Comparison of ENCODE assay signal across 28 mouse cellular contexts in genomic region chr9:121609381-121609780, GRCm38 (mm10). TPM values are rescaled to one million over a fixed set of nuclear protein-coding genes. Genes with fewer than 3 reads are reported as not detected.
DNase-seq lines count a peak whose midpoint lies in the region; ATAC-seq and TF ChIP-seq lines count a peak whose summit lies in the region.
"Had no signal": no experiment of that assay in that cellular context is flagged by ENCODE, and none has a peak within 500 bp of the region (broad histone marks: within the 10 kb centered on the region; RNA-seq: fewer than 3 reads in every experiment).

No protein-coding gene starts in this region.

- H3K4me3 ChIP-seq in CH12.LX (replicated peaks in 1 of 3; ENCODE audit: low read depth in 2 of 3, low read length in 2 of 3, poor library complexity in 1 of 3) = no peak overlapping the region
- H3K4me3 ChIP-seq: embryonic facial prominence, embryonic 13.5 days; embryonic facial prominence, embryonic 15.5 days; forebrain, embryonic 10.5 days; forebrain, embryonic 12.5 days had no signal

- H3K4me2 ChIP-seq in CH12.LX (ENCODE audit: insufficient read depth, low read depth, poor library complexity, severe bottlenecking) = no peak overlapping the region
- H3K4me2 ChIP-seq: embryonic facial prominence, embryonic 13.5 days; embryonic facial prominence, embryonic 15.5 days; forebrain, embryonic 12.5 days had no signal

- in situ Hi-C loops in CH12.LX (cut with MboI; ENCODE audit: low pct_ligation_motif_present, low pct_unique_long_range_greater_than_20kb, low sequenced_read_pairs) = no loop called here

- peak; percentile 37; the same call in 1 of the 2 replicates for ATAC-seq in megakaryocyte, adult 5-6 weeks (ENCODE audit: poor library complexity, severe bottlenecking)
- no peak for ATAC-seq in erythroblast, adult 5-6 weeks (replicated peaks; ENCODE audit: low FRiP score, poor library complexity, severe bottlenecking)
- ATAC-seq: activated CD4-positive, CD25-positive, alpha-beta regulatory T cell, adult 4 months; forebrain, embryonic 14.5 days; forebrain, embryonic 16.5 days; Patski had no signal

- H3K36me3 ChIP-seq in CH12.LX (replicated peaks in 1 of 2; ENCODE audit: control insufficient read depth in 1 of 2, insufficient read depth in 1 of 2, low read length in 1 of 2) = no peaks in the 10 kb centered on the region
- H3K36me3 ChIP-seq: embryonic facial prominence, embryonic 13.5 days; embryonic facial prominence, embryonic 15.5 days; forebrain, embryonic 10.5 days; forebrain, embryonic 12.5 days; G1E had no signal

- no peak for DNase-seq in CH12.LX (ENCODE audit: extremely low read depth)
- DNase-seq in fat pad, adult 2 months (ENCODE audit: extremely low read depth, low read depth, low spot score) = peak; percentile 95
- no peak for DNase-seq in spleen, postnatal 36 days (ENCODE audit: low spot score in 2 of 2)
- DNase-seq: adrenal gland, adult 2 months; adrenal gland, postnatal 10 days; adrenal gland, postnatal 25 days; cerebellum, adult 11 months; cerebellum, adult 18-20 months; cerebellum, adult 8-10 months; cerebellum, adult 9-11 months; cerebellum, postnatal 14 days; cerebellum, postnatal 36 days; embryo, embryonic 11 days had no signal

- dilution Hi-C loops in CH12.LX (cut with MboI; ENCODE audit: extremely low pct_ligation_motif_present, extremely low pct_unique_long_range_greater_than_20kb, low sequenced_read_pairs) = no loop called here

- no peak overlapping the region for H3K9ac ChIP-seq in CH12.LX (ENCODE audit: insufficient read depth, low read depth)
- H3K9ac ChIP-seq: embryonic facial prominence, embryonic 13.5 days; embryonic facial prominence, embryonic 15.5 days; forebrain, embryonic 12.5 days had no signal

- no peak for TF ChIP-seq CTCF in CH12.LX (conservative IDR thresholded peaks at IDR 0.05 in 1 of 2, IDR thresholded peaks at IDR 0.05 in 1 of 2; ENCODE audit: low read depth in 2 of 2, low read length in 2 of 2)

- H3K4me1 ChIP-seq in CH12.LX (ENCODE audit: control insufficient read depth in 1 of 2, insufficient read depth in 2 of 2) = peaks cover 3 to 11% of the 10 kb centered on the region in 2 experiments
- H3K4me1 ChIP-seq: embryonic facial prominence, embryonic 15.5 days; forebrain, embryonic 10.5 days had no signal

- H3K9me3 ChIP-seq in CH12.LX (replicated peaks; ENCODE audit: low read length) = peaks cover 16% of the 10 kb centered on the region
- H3K9me3 ChIP-seq: embryonic facial prominence, embryonic 15.5 days; forebrain, embryonic 12.5 days; G1E had no signal

- TF ChIP-seq RAD21 in CH12.LX (IDR thresholded peaks at IDR 0.05; ENCODE audit: low read depth, low read length) = no peak

- 0 out of 2 replicates have a peak, but pooled peaks have one; percentile 39 for TF ChIP-seq EP300 in CH12.LX (IDR thresholded peaks at IDR 0.05; ENCODE audit: low read length)

- H3K27ac ChIP-seq in CH12.LX (ENCODE audit: insufficient read depth, low read depth) = no peak overlapping the region
- H3K27ac ChIP-seq: embryonic facial prominence, embryonic 13.5 days; embryonic facial prominence, embryonic 15.5 days; forebrain, embryonic 10.5 days; forebrain, embryonic 12.5 days had no signal

- H3K79me2 ChIP-seq in CH12.LX (replicated peaks; ENCODE audit: control insufficient read depth, extremely low read depth, insufficient read depth, poor library complexity, severe bottlenecking) = no peaks in the 10 kb centered on the region

- TF ChIP-seq POLR2A in CH12.LX (IDR thresholded peaks at IDR 0.05; ENCODE audit: low read depth, low read length) = no peak

- no peaks in the 10 kb centered on the region for H3K27me3 ChIP-seq in CH12.LX (replicated peaks)
- H3K27me3 ChIP-seq: embryonic facial prominence, embryonic 13.5 days had no signal

TF ChIP-seq in CH12.LX, 34 proteins besides CTCF, POLR2A, EP300 and RAD21:
- TF ChIP-seq USF2 (conservative IDR thresholded peaks at IDR 0.05; ENCODE audit: low read depth, low read length) = no peak
- TF ChIP-seq TBP (conservative IDR thresholded peaks at IDR 0.05; ENCODE audit: low read depth, low read length) = no peak
- TF ChIP-seq USF1 (IDR thresholded peaks at IDR 0.05; ENCODE audit: low read depth, low read length) = no peak
- TF ChIP-seq MAZ (IDR thresholded peaks at IDR 0.05; ENCODE audit: low read depth, low read length) = no peak
- no peak for TF ChIP-seq ZKSCAN1 (IDR thresholded peaks at IDR 0.05; ENCODE audit: borderline replicate concordance, low read depth, low read length)
- TF ChIP-seq SIN3A (IDR thresholded peaks at IDR 0.05; ENCODE audit: low read length) = no peak
- TF ChIP-seq MXI1 (IDR thresholded peaks at IDR 0.05; ENCODE audit: low read depth, low read length) = no peak
- TF ChIP-seq MAX (IDR thresholded peaks at IDR 0.05; ENCODE audit: low read length) = no peak
- no peak for TF ChIP-seq NRF1 (IDR thresholded peaks at IDR 0.05; ENCODE audit: low read depth, low read length)
- no peak for TF ChIP-seq TCF12 (IDR thresholded peaks at IDR 0.05; ENCODE audit: low read depth, low read length)
- TF ChIP-seq CHD2 (IDR thresholded peaks at IDR 0.05; ENCODE audit: low read length) = no peak
- no peak for TF ChIP-seq SMC3 (IDR thresholded peaks at IDR 0.05; ENCODE audit: low read depth, low read length)
- TF ChIP-seq E2F4 (IDR thresholded peaks at IDR 0.05; ENCODE audit: insufficient replicate concordance, low read depth, low read length) = no peak

RNA-seq across cellular contexts. Expression of gene Lyzl4, which starts 32.5 kb away (rescaled TPM):
- not detected in 2 replicates for total RNA-seq in CH12.LX (2012; rRNA removed)
- not detected in 2 replicates for total RNA-seq in CH12.LX (2014; rRNA removed)
- polyA plus RNA-seq in CH12.LX (2012; ENCODE audit: insufficient read length, low read depth) = not detected in 2 replicates
- total RNA-seq in megakaryocyte, adult 5-6 weeks (2015) = not detected in 2 replicates
- not detected in 2 replicates for total RNA-seq in megakaryocyte, adult 5-6 weeks (2017)
- total RNA-seq in erythroblast, adult 5-6 weeks (2015; ENCODE audit: low replicate concordance) = not detected in 2 replicates
- not detected in 2 replicates for total RNA-seq in erythroblast, adult 5-6 weeks (2017; ENCODE audit: low replicate concordance)
- total RNA-seq: adrenal gland, adult 2 months; adrenal gland, postnatal 25 days; common myeloid progenitor, adult 5-6 weeks; G1E had no signal
- polyA plus RNA-seq: activated CD4-positive, CD25-positive, alpha-beta regulatory T cell, adult 4 months; brain, embryonic 14.5 days; C2C12; embryonic facial prominence, embryonic 11.5 days; forebrain, embryonic 10.5 days; forebrain, embryonic 12.5 days; forebrain, embryonic 16.5 days; G1E; Patski had no signal

RNA-seq across cellular contexts. Expression of gene Vipr1, which starts 33.1 kb away (rescaled TPM):
- total RNA-seq in CH12.LX (2012; rRNA removed) (0.04 and 0.08 TPM in 2 replicates), CH12.LX (2014; rRNA removed) (not detected in 2 replicates)
- polyA plus RNA-seq in CH12.LX (2012; ENCODE audit: insufficient read length, low read depth) = 0.11 TPM in 2 replicates
- 0.18 and 1.3 TPM in 2 replicates for total RNA-seq in megakaryocyte, adult 5-6 weeks (2015)
- total RNA-seq in megakaryocyte, adult 5-6 weeks (2017) = 0.28 and 0.55 TPM in 2 replicates
- total RNA-seq in erythroblast, adult 5-6 weeks (2015; ENCODE audit: low replicate concordance) = 0.21 TPM in 1 of 2 replicates, not detected in the other
- total RNA-seq in erythroblast, adult 5-6 weeks (2017; ENCODE audit: low replicate concordance) = 0.14 and 0.43 TPM in 2 replicates
- polyA plus RNA-seq: G1E, Patski had no signal
